Mouse (Mus musculus) limb, embryonic 13.5 days (tissue): Measurements from ENCODE around the gene Gm15557. TPM values are rescaled to one million over a fixed set of nuclear protein-coding genes. Genes with fewer than 3 reads are reported as not detected.

ENCODE experiments used
- ATAC-seq: fragments of 200-750 bp; cut with Nextera tagmentation; 2 replicates; pipeline ENCODE4 v1.8.0; 2017; ENCODE audit warnings: low read depth, moderate number of reproducible peaks, moderate TSS enrichment; ENCODE audit not compliant: low FRiP score
- H3K27ac ChIP-seq: fragments of 300-500 bp; sonication (generic); 2 replicates; pipeline ENCODE4 v1.5.1; 2015; ENCODE audit warnings: inconsistent platforms, mild to moderate bottlenecking, moderate library complexity
- H3K27me3 ChIP-seq: fragments of 300-500 bp; sonication (generic); 2 replicates; pipeline ENCODE4 v1.6.1; 2015; ENCODE audit warnings: mild to moderate bottlenecking, inconsistent platforms
- H3K36me3 ChIP-seq: fragments of 300-500 bp; sonication (generic); 2 replicates; pipeline ENCODE4 v1.6.1; 2015; ENCODE audit warnings: inconsistent platforms, mild to moderate bottlenecking, moderate library complexity
- H3K4me1 ChIP-seq: fragments of 300-500 bp; sonication (generic); 2 replicates; pipeline ENCODE4 v1.6.1; 2015; ENCODE audit warnings: inconsistent platforms
- H3K4me2 ChIP-seq: fragments of 300-500 bp; sonication (generic); replicated peaks from 2 replicates; pipeline ENCODE4 v1.6.1; 2015; ENCODE audit warnings: inconsistent platforms, mild to moderate bottlenecking, moderate library complexity
- H3K4me3 ChIP-seq: fragments of 300-500 bp; sonication (generic); 2 replicates; pipeline ENCODE4 v1.5.1; 2015; ENCODE audit warnings: moderate library complexity, mild to moderate bottlenecking, inconsistent platforms
- H3K9ac ChIP-seq: fragments of 300-500 bp; sonication (generic); 2 replicates; pipeline ENCODE4 v1.6.1; 2015; ENCODE audit warnings: mild to moderate bottlenecking, inconsistent platforms
- H3K9me3 ChIP-seq: fragments of 300-500 bp; sonication (generic); 2 replicates; pipeline ENCODE4 v1.6.1; 2016; ENCODE audit warnings: inconsistent platforms
- WGBS: fragments of 180-500 bp; shearing (Covaris S2); methylation state at CpG from one replicate; pipeline ENCODE4 v1.1.7; 2015; 5-methylcytosine and 5-hydroxymethylcytosine counted together
- polyA plus RNA-seq: library from polyadenylated mRNA; unstranded; fragments of >200 nt; fragmentation: Nextera tagmentation; extraction: Ambion mirVana; gene quantifications from 2 replicates; pipeline ENCODE4 v1.2.1, GENCODE M21; 2015

The Gm15557 gene
- polyA plus RNA-seq, 1 experiment from 2014 or later = 1.2 TPM

- no peak overlapping the region for H3K9ac ChIP-seq
- peaks cover 45% of the 10 kb centered on the region for H3K4me1 ChIP-seq
- H3K27me3 ChIP-seq = no peaks in the 10 kb centered on the region
- H3K36me3 ChIP-seq = peaks cover 36% of the 10 kb centered on the region
- no peaks in the 10 kb centered on the region for H3K9me3 ChIP-seq
- ATAC-seq = no peak
- H3K4me2 ChIP-seq = peak overlapping the region; percentile 72; the same call in 1 of the 2 replicates
- H3K27ac ChIP-seq = no peak overlapping the region
- WGBS = 75% methylated on average over 7 of the region's 7 CpGs
- no peak overlapping the region for H3K4me3 ChIP-seq
Measured at GRCm38 (mm10) chr2:155939897-155940529, 515 bp upstream of the Gm15557 start.

GRCm38 (mm10) chr2:155941697-155942442 lies 1.3 kb downstream of the Gm15557 start:
- WGBS = 67% methylated on average over 40 of the region's 40 CpGs
- Histone ChIP-seq H3K27me3 (no peaks in the 10 kb centered on the region), H3K4me2 (peak overlapping the region; percentile 72), H3K27ac (no peak overlapping the region; the same call in 1 of the 2 replicates), H3K9ac (peak overlapping the region; percentile 51), H3K4me3 (peak overlapping the region; percentile 51), H3K36me3 (peaks cover 36% of the 10 kb centered on the region), H3K9me3 (no peaks in the 10 kb centered on the region), H3K4me1 (peaks cover 61% of the 10 kb centered on the region)
- ATAC-seq = no peak

GRCm38 (mm10) chr2:155943463-155943862 lies 2.9 kb downstream of the Gm15557 start:
- Histone ChIP-seq H3K9ac (peak overlapping the region; percentile 75), H3K4me2 (peak overlapping the region; percentile 72), H3K36me3 (peaks cover 33% of the 10 kb centered on the region), H3K27ac (peak overlapping the region; percentile 96; the same call in 1 of the 2 replicates), H3K4me3 (peak overlapping the region; percentile 51), H3K27me3 (no peaks in the 10 kb centered on the region), H3K4me1 (peaks cover 71% of the 10 kb centered on the region), H3K9me3 (no peaks in the 10 kb centered on the region)
- peak; percentile 41; the same call in 1 of the 2 replicates for ATAC-seq
- 3% methylated on average over 8 of the region's 8 CpGs for WGBS

GRCm38 (mm10) chr2:155944685-155945084 lies 4.2 kb downstream of the Gm15557 start:
- peak overlapping the region; percentile 75 for H3K9ac ChIP-seq
- no peaks in the 10 kb centered on the region for H3K9me3 ChIP-seq
- ATAC-seq = no peak; the same call in 1 of the 2 replicates
- WGBS = 67% methylated on average over 4 of the region's 4 CpGs
- peaks cover 78% of the 10 kb centered on the region for H3K4me1 ChIP-seq
- H3K27me3 ChIP-seq = no peaks in the 10 kb centered on the region
- H3K4me3 ChIP-seq = peak overlapping the region; percentile 51
- peak overlapping the region; percentile 72 for H3K4me2 ChIP-seq
- H3K27ac ChIP-seq = peak overlapping the region; percentile 96
- H3K36me3 ChIP-seq = peaks cover 21% of the 10 kb centered on the region

- peaks cover 80% of the 10 kb centered on the region for H3K4me1 ChIP-seq
- H3K9ac ChIP-seq = peak within 1 kb of the TSS; percentile 75
- peak; percentile 64 for ATAC-seq
- no peaks in the 10 kb centered on the region for H3K27me3 ChIP-seq
- no peaks in the 10 kb centered on the region for H3K9me3 ChIP-seq
- H3K4me3 ChIP-seq = peak within 1 kb of the TSS; percentile 51
- peak within 1 kb of the TSS; percentile 96 for H3K27ac ChIP-seq
- 13% methylated on average over 12 of the region's 13 CpGs for WGBS
- peak within 1 kb of the TSS; percentile 72 for H3K4me2 ChIP-seq
- H3K36me3 ChIP-seq = peaks cover 16% of the 10 kb centered on the region
Measured at GRCm38 (mm10) chr2:155945124-155945523, 4.6 kb downstream of the Gm15557 start, which contains the start of gene Gdf5. Gene Gdf5, minus strand, starts transcription at chr2:155945367.

- Histone ChIP-seq H3K4me3 (peak overlapping the region; percentile 51), H3K9me3 (no peaks in the 10 kb centered on the region), H3K4me2 (peak overlapping the region; percentile 72), H3K4me1 (peaks cover 81% of the 10 kb centered on the region), H3K27me3 (no peaks in the 10 kb centered on the region), H3K9ac (no peak overlapping the region), H3K27ac (peak overlapping the region; percentile 75; the same call in 1 of the 2 replicates), H3K36me3 (peaks cover 12% of the 10 kb centered on the region; the same call in 1 of the 2 replicates)
- WGBS = 15% methylated on average over 5 of the region's 5 CpGs
- ATAC-seq = peak; percentile 57
Measured at GRCm38 (mm10) chr2:155945580-155945979, 5.1 kb downstream of the Gm15557 start.

GRCm38 (mm10) chr2:155946069-155946468 lies 5.5 kb downstream of the Gm15557 start:
- WGBS = 4% methylated on average over 7 of the region's 7 CpGs
- H3K36me3 ChIP-seq = peaks cover 8% of the 10 kb centered on the region; the same call in 1 of the 2 replicates
- H3K27ac ChIP-seq = peak overlapping the region; percentile 75; the same call in 1 of the 2 replicates
- peak; percentile 29; the same call in 1 of the 2 replicates for ATAC-seq
- no peaks in the 10 kb centered on the region for H3K27me3 ChIP-seq
- H3K9ac ChIP-seq = no peak overlapping the region
- peak overlapping the region; percentile 72 for H3K4me2 ChIP-seq
- no peaks in the 10 kb centered on the region for H3K9me3 ChIP-seq
- peaks cover 78% of the 10 kb centered on the region for H3K4me1 ChIP-seq
- no peak overlapping the region for H3K4me3 ChIP-seq

- ATAC-seq = no peak
- H3K4me1 ChIP-seq = peaks cover 74% of the 10 kb centered on the region
- 32% methylated on average over 4 of the region's 4 CpGs for WGBS
Measured at GRCm38 (mm10) chr2:155946499-155946898, 6.0 kb downstream of the Gm15557 start.

GRCm38 (mm10) chr2:155947390-155948002 lies 7.0 kb downstream of the Gm15557 start:
- no peak overlapping the region for H3K4me3 ChIP-seq
- H3K9me3 ChIP-seq = no peaks in the 10 kb centered on the region
- WGBS = 53% methylated on average over 5 of the region's 5 CpGs
- H3K9ac ChIP-seq = no peak overlapping the region
- no peak for ATAC-seq
- peaks cover 64% of the 10 kb centered on the region for H3K4me1 ChIP-seq
- H3K27me3 ChIP-seq = no peaks in the 10 kb centered on the region
- no peak overlapping the region for H3K4me2 ChIP-seq
- no peak overlapping the region for H3K27ac ChIP-seq
- H3K36me3 ChIP-seq = no peaks in the 10 kb centered on the region

More at GRCm38 (mm10) chr2:155946499-155946898, 6.0 kb downstream of the Gm15557 start:
- H3K4me3 ChIP-seq = no peak overlapping the region
- peak overlapping the region; percentile 72 for H3K4me2 ChIP-seq
- no peaks in the 10 kb centered on the region for H3K27me3 ChIP-seq
- no peak overlapping the region for H3K9ac ChIP-seq
- no peaks in the 10 kb centered on the region for H3K9me3 ChIP-seq
- peak overlapping the region; percentile 75; the same call in 1 of the 2 replicates for H3K27ac ChIP-seq
- H3K36me3 ChIP-seq = peaks cover 4% of the 10 kb centered on the region; the same call in 1 of the 2 replicates

GRCm38 (mm10) chr2:155949362-155949761 lies 8.8 kb downstream of the Gm15557 start:
- H3K36me3 ChIP-seq = no peaks in the 10 kb centered on the region
- 7% methylated on average over 6 of the region's 6 CpGs for WGBS
- H3K4me3 ChIP-seq = no peak overlapping the region
- H3K9me3 ChIP-seq = no peaks in the 10 kb centered on the region
- H3K4me1 ChIP-seq = peaks cover 47% of the 10 kb centered on the region
- peak overlapping the region; percentile 30 for H3K4me2 ChIP-seq
- H3K9ac ChIP-seq = no peak overlapping the region
- ATAC-seq = no peak
- H3K27ac ChIP-seq = no peak overlapping the region
- H3K27me3 ChIP-seq = no peaks in the 10 kb centered on the region

- H3K4me2 ChIP-seq = no peak overlapping the region
- H3K27ac ChIP-seq = no peak overlapping the region
- no peaks in the 10 kb centered on the region for H3K9me3 ChIP-seq
- H3K36me3 ChIP-seq = no peaks in the 10 kb centered on the region
- no peak overlapping the region for H3K9ac ChIP-seq
- no peak for ATAC-seq
- no peak overlapping the region for H3K4me3 ChIP-seq
- H3K4me1 ChIP-seq = peaks cover 22% of the 10 kb centered on the region
- H3K27me3 ChIP-seq = no peaks in the 10 kb centered on the region
Measured at GRCm38 (mm10) chr2:155952006-155952405, 11.5 kb downstream of the Gm15557 start.
